Comparison of ENCODE assay signal across 22 mouse cellular contexts in the genomic region with DNA sequence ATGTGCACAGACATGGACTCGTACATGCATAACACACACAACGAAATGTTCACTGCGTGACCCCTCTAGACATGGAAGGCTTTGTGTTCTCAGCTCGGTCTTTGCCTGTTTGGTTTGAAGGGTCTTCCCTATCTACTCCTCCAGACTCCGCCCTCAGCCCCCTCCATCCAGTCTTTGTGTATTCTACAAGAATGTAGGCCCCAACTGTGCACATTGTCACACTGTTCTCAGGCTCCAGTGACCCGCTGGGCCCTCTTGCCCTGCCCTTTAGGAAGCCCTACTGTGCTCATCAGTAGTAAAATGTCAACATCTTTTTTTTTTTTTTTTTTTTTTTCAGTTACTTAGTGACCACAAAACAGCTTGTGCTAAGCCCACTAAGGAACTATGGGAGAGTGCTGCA.
A peak's percentile ranks its signal among the peaks of the same experiment; 100 is the strongest.
DNase-seq lines count a peak whose midpoint lies in the region; ATAC-seq lines count a peak whose summit lies in the region.
"Had no signal": no experiment of that assay in that cellular context is flagged by ENCODE, and none has a peak within 500 bp of the region (broad histone marks: within the 10 kb centered on the region; RNA-seq: fewer than 3 reads in every experiment).

No protein-coding gene starts in this region.

- no peak overlapping the region for H3K27ac ChIP-seq in embryonic facial prominence, embryonic 11.5 days (replicated peaks; ENCODE audit: low read depth, low read length)
- no peak overlapping the region for H3K27ac ChIP-seq in embryonic facial prominence, embryonic 10.5 days (replicated peaks)
- 0 out of 2 replicates have a peak overlapping the region, but pooled peaks have one; percentile 42 for H3K27ac ChIP-seq in hindbrain, embryonic 11.5 days (ENCODE audit: low read depth, low read length)
- H3K27ac ChIP-seq in hindbrain, embryonic 14.5 days: no peak overlapping the region
- H3K27ac ChIP-seq: heart, adult 2 months; kidney, postnatal 0 days; layer of hippocampus, adult 2 months; limb, embryonic 12.5 days had no signal

- no peak overlapping the region for H3K4me2 ChIP-seq in embryonic facial prominence, embryonic 11.5 days (ENCODE audit: low read depth, low read length)
- no peak overlapping the region for H3K4me2 ChIP-seq in hindbrain, embryonic 11.5 days (replicated peaks; ENCODE audit: low read depth, low read length)
- no peak overlapping the region for H3K4me2 ChIP-seq in hindbrain, embryonic 14.5 days (replicated peaks)
- H3K4me2 ChIP-seq: limb, embryonic 12.5 days; liver, embryonic 11.5 days had no signal

- peaks cover 2% of the 10 kb centered on the region; the same call in 1 of the 2 replicates for H3K4me1 ChIP-seq in embryonic facial prominence, embryonic 11.5 days (ENCODE audit: control insufficient read depth, insufficient read depth, low read length)
- H3K4me1 ChIP-seq in embryonic facial prominence, embryonic 10.5 days: peaks cover 36% of the 10 kb centered on the region
- peaks cover 7% of the 10 kb centered on the region for H3K4me1 ChIP-seq in hindbrain, embryonic 11.5 days (replicated peaks; ENCODE audit: control insufficient read depth, insufficient read depth, low read length)
- peaks cover 31% of the 10 kb centered on the region for H3K4me1 ChIP-seq in hindbrain, embryonic 14.5 days (replicated peaks; ENCODE audit: control insufficient read depth, insufficient read depth, low read length)

- DNase-seq in embryonic facial prominence, embryonic 11.5 days (ENCODE audit: low spot score): no peak
- DNase-seq in embryonic facial prominence, embryonic 10.5 days (ENCODE audit: low spot score): no peak
- no peak for DNase-seq in hindbrain, embryonic 11.5 days (ENCODE audit: low spot score)
- no peak for DNase-seq in hindbrain, embryonic 14.5 days (ENCODE audit: low spot score)
- DNase-seq in ES-CJ7 (ENCODE audit: low read depth, low spot score): peak; percentile 18
- peak; percentile 54 for DNase-seq in embryo, embryonic 11 days
- no peak for DNase-seq in left cerebral cortex, adult 9 months (ENCODE audit: low spot score in 2 of 2)
- no peak for DNase-seq in kidney, postnatal 36 days
- DNase-seq: adrenal gland, adult 2 months; cerebellum, adult 11-12 months; gastrocnemius, postnatal 25 days; heart, adult 2 months; kidney, adult 18-20 months; layer of hippocampus, postnatal 36 days; liver, postnatal 0 days; thymus, adult 18-20 months; thymus, postnatal 36 days had no signal

- H3K9ac ChIP-seq in embryonic facial prominence, embryonic 11.5 days (replicated peaks; ENCODE audit: low read length): no peak overlapping the region
- H3K9ac ChIP-seq in hindbrain, embryonic 11.5 days (ENCODE audit: low read depth, low read length): no peak overlapping the region
- H3K9ac ChIP-seq in hindbrain, embryonic 14.5 days: no peak overlapping the region
- H3K9ac ChIP-seq: limb, embryonic 12.5 days; liver, postnatal 0 days had no signal

- no peaks in the 10 kb centered on the region for H3K9me3 ChIP-seq in embryonic facial prominence, embryonic 11.5 days (replicated peaks; ENCODE audit: control insufficient read depth, low read length)
- no peaks in the 10 kb centered on the region for H3K9me3 ChIP-seq in embryonic facial prominence, embryonic 10.5 days
- no peaks in the 10 kb centered on the region for H3K9me3 ChIP-seq in hindbrain, embryonic 11.5 days (ENCODE audit: control insufficient read depth, low read length)
- H3K9me3 ChIP-seq in hindbrain, embryonic 14.5 days (ENCODE audit: control insufficient read depth, low read length): no peaks in the 10 kb centered on the region
- H3K9me3 ChIP-seq: limb, embryonic 12.5 days had no signal

- 0 out of 2 replicates have a peak, but pooled peaks have one; percentile 6 for ATAC-seq in embryonic facial prominence, embryonic 11.5 days (replicated peaks; ENCODE audit: insufficient number of reproducible peaks, low FRiP score, low TSS enrichment, low read depth)
- peak; percentile 53; the same call in 1 of the 2 replicates for ATAC-seq in hindbrain, embryonic 11.5 days (ENCODE audit: low FRiP score)
- no peak for ATAC-seq in hindbrain, embryonic 14.5 days (ENCODE audit: low FRiP score)
- ATAC-seq: inflammation-experienced regulatory T-cells, adult 6 months; liver, postnatal 0 days had no signal

- H3K4me3 ChIP-seq in embryonic facial prominence, embryonic 11.5 days (ENCODE audit: low read depth, low read length): no peak overlapping the region
- no peak overlapping the region for H3K4me3 ChIP-seq in embryonic facial prominence, embryonic 10.5 days
- no peak overlapping the region for H3K4me3 ChIP-seq in hindbrain, embryonic 11.5 days (ENCODE audit: low read depth, low read length)
- no peak overlapping the region for H3K4me3 ChIP-seq in hindbrain, embryonic 14.5 days (replicated peaks; ENCODE audit: low read length)
- H3K4me3 ChIP-seq: heart, adult 2 months; layer of hippocampus, adult 2 months; limb, embryonic 12.5 days had no signal

- H3K36me3 ChIP-seq in embryonic facial prominence, embryonic 11.5 days (replicated peaks; ENCODE audit: control insufficient read depth, insufficient read depth, low read depth, low read length): no peaks in the 10 kb centered on the region
- 0 out of 2 replicates have a peak, but pooled peaks cover 4% of the 10 kb centered on the region for H3K36me3 ChIP-seq in embryonic facial prominence, embryonic 10.5 days (replicated peaks)
- no peaks in the 10 kb centered on the region for H3K36me3 ChIP-seq in hindbrain, embryonic 11.5 days (ENCODE audit: control insufficient read depth, insufficient read depth, low read length)
- no peaks in the 10 kb centered on the region for H3K36me3 ChIP-seq in hindbrain, embryonic 14.5 days (replicated peaks; ENCODE audit: control insufficient read depth, insufficient read depth)
- H3K36me3 ChIP-seq: limb, embryonic 12.5 days had no signal

- H3K27me3 ChIP-seq in embryonic facial prominence, embryonic 11.5 days (ENCODE audit: control insufficient read depth, insufficient read depth, low read length): no peaks in the 10 kb centered on the region
- H3K27me3 ChIP-seq in embryonic facial prominence, embryonic 10.5 days (replicated peaks; ENCODE audit: low read depth, poor library complexity, severe bottlenecking): no peaks in the 10 kb centered on the region
- H3K27me3 ChIP-seq in hindbrain, embryonic 11.5 days (ENCODE audit: control insufficient read depth, insufficient read depth, low read length): no peaks in the 10 kb centered on the region
- no peaks in the 10 kb centered on the region for H3K27me3 ChIP-seq in hindbrain, embryonic 14.5 days (ENCODE audit: control insufficient read depth, insufficient read depth, low read length)
- H3K27me3 ChIP-seq: limb, embryonic 12.5 days had no signal

- 63% methylated on average over 6 of the region's 6 CpGs for WGBS in embryonic facial prominence, embryonic 11.5 days
- 59% methylated on average over 6 of the region's 6 CpGs for WGBS in embryonic facial prominence, embryonic 10.5 days
- WGBS in hindbrain, embryonic 11.5 days: 28% methylated on average over 6 of the region's 6 CpGs
- WGBS in hindbrain, embryonic 14.5 days: 23% methylated on average over 6 of the region's 6 CpGs

Comparison
In these comparisons a context has a peak if more than half of its experiments do, and no peak if none do; other contexts are left out.
1. DNase-seq: peak in ES-CJ7 (single experiment) and embryo, embryonic 11 days (single experiment); none in embryonic facial prominence, embryonic 11.5 days (single experiment), embryonic facial prominence, embryonic 10.5 days (single experiment), hindbrain, embryonic 11.5 days (single experiment), hindbrain, embryonic 14.5 days (single experiment), left cerebral cortex, adult 9 months (0 of 2) and kidney, postnatal 36 days (0 of 2).